Mouse (Mus musculus) Muller cell, postnatal 12 days (primary cell): ENCODE results near the gene Gm10413.
"Not testable (repeated sequence)": the region's sequence is repeated elsewhere in the genome, so short reads cannot be mapped to it uniquely, and the experiment has no call there.

Experiments
- DNase-seq: peaks from one replicate; pipeline ENCODE4 v3.0.0-alpha.2; 2015; ENCODE audit errors: inconsistent ontology term

Gene Gm10413

GRCm38 (mm10) chr14:3394793-3395192 is at the start of gene Gm10413:
Gene Gm10413 (plus strand): TSS chr14:3395093.
- not testable (repeated sequence) for DNase-seq

- DNase-seq = not testable (repeated sequence)
Measured at GRCm38 (mm10) chr14:3412314-3412713, 17.4 kb downstream of the Gm10413 start, which contains the start of gene Gm10409. Gene Gm10409 (plus strand): TSS chr14:3412614.

- DNase-seq = not testable (repeated sequence)
Measured at GRCm38 (mm10) chr14:3427803-3428202, 32.9 kb downstream of the Gm10413 start, which contains the start of gene Gm3005. Gene Gm3005 (plus strand): TSS chr14:3428103.

GRCm38 (mm10) chr14:3449079-3449478 is 54.2 kb downstream of the Gm10413 start, which contains the start of gene Gm10408:
Gene Gm10408 (plus strand): TSS chr14:3449379.
- DNase-seq = not testable (repeated sequence)
